Mouse (Mus musculus): ENCODE data around the gene Gm49388. TPM values are rescaled to one million over a fixed set of nuclear protein-coding genes. Genes with fewer than 3 reads are reported as not detected.

Gene Gm49388
- polyA plus RNA-seq, 1 experiment: 1.4 TPM

DNA sequence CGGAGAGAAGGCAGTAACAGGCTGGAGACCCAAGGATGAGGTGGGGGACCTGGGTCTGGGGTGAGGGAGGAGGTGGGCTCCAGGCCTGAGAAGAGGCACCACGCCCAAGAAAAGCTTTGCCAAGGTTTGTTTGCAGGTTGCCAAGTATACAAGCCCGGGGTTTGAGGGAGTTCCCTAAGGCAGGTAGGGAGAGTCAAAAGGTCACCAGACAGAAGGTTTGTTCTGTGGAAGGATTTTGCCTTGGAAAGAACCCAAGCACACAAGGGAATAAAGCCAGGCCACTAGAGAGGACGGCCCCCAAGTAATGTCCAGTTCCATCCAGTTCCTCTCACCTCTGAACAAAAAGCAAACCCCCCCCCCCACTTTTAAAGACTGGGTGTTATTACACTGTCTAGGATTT is 25.8 kb downstream of the Gm49388 start:
- Histone ChIP-seq H3K27me3 (ENCODE audit: control insufficient read depth, insufficient read depth, insufficient read length) (no peaks in the 10 kb centered on the region), H3K79me2 (ENCODE audit: control insufficient read depth, insufficient read depth) (no peaks in the 10 kb centered on the region), H3ac (ENCODE audit: control insufficient read depth, insufficient read length) (no peak overlapping the region), H3K4me3 (no peak overlapping the region), H3K4me2 (ENCODE audit: low read depth) (no peak overlapping the region), H3K36me3 (ENCODE audit: control insufficient read depth, insufficient read depth) (no peaks in the 10 kb centered on the region)
- no peak for TF ChIP-seq MYOD1 (IDR thresholded peaks at IDR 0.05; ENCODE audit: control insufficient read depth in 1 of 3, insufficient read length in 2 of 3, low read depth in 2 of 3)
- no peak for TF ChIP-seq SRF (IDR thresholded peaks at IDR 0.05; ENCODE audit: control insufficient read depth, insufficient read length, low read depth)

DNA sequence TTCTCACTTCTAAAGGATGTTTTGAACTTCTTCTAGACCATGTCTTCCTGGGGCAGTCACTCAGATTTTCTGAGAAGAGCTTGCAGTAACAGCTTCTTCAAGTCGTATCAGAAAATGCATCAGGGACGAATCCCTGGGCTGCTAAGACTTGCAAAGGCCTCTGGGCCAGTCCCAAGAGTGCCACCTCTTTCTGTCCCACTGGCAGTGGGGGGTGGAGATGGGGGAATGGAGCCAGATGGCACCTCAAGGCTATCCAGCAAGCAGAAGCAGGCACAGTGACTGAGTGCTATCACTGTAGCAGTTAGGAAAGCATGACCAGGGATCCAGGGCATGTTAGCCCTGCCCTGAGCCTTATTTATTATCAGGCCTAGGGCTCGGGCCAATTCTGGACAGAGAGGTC is 26.9 kb downstream of the Gm49388 start:
- TF ChIP-seq TCF3 (IDR thresholded peaks at IDR 0.05; ENCODE audit: insufficient read length, low read depth) (no peak), SRF (IDR thresholded peaks at IDR 0.05; ENCODE audit: control insufficient read depth, insufficient read length, low read depth) (no peak), TCF12 (IDR thresholded peaks at IDR 0.05; ENCODE audit: insufficient read depth, poor library complexity, severe bottlenecking) (no peak)
- Histone ChIP-seq H3K27me3 (ENCODE audit: control insufficient read depth, insufficient read depth, insufficient read length) (no peaks in the 10 kb centered on the region), H3K4me3 (no peak overlapping the region), H3ac (ENCODE audit: control insufficient read depth, insufficient read length) (no peak overlapping the region), H3K36me3 (ENCODE audit: control insufficient read depth, insufficient read depth) (no peaks in the 10 kb centered on the region), H3K4me2 (ENCODE audit: low read depth) (no peak overlapping the region), H3K79me2 (ENCODE audit: control insufficient read depth, insufficient read depth) (no peaks in the 10 kb centered on the region)

GRCm38 (mm10) chr7:127813821-127814220 is 28.4 kb downstream of the Gm49388 start:
- H3K79me2 ChIP-seq (ENCODE audit: control insufficient read depth, insufficient read depth): no peaks in the 10 kb centered on the region
- no peak overlapping the region for H3ac ChIP-seq (ENCODE audit: control insufficient read depth, insufficient read length)
- TF ChIP-seq CEBPB (IDR thresholded peaks at IDR 0.05; ENCODE audit: insufficient read depth, poor library complexity, severe bottlenecking) (no peak), REST (IDR thresholded peaks at IDR 0.05; ENCODE audit: insufficient read depth, insufficient read length) (no peak), USF1 (IDR thresholded peaks at IDR 0.05; ENCODE audit: low read depth) (no peak), MYOG (IDR thresholded peaks at IDR 0.05; ENCODE audit: control insufficient read depth in 1 of 3, insufficient read depth in 1 of 3, insufficient read length in 2 of 3, low read depth in 2 of 3) (no peak), SRF (IDR thresholded peaks at IDR 0.05; ENCODE audit: control insufficient read depth, insufficient read length, low read depth) (no peak), MYOD1 (IDR thresholded peaks at IDR 0.05; ENCODE audit: control insufficient read depth in 1 of 3, insufficient read length in 2 of 3, low read depth in 2 of 3) (no peak), MAX (IDR thresholded peaks at IDR 0.05; ENCODE audit: low read depth) (no peak), POLR2A (IDR thresholded peaks at IDR 0.05; ENCODE audit: insufficient read length, low read depth) (no peak), POLR2AphosphoS2 (IDR thresholded peaks at IDR 0.05; ENCODE audit: insufficient read length, low read depth) (no peak), TCF12 (IDR thresholded peaks at IDR 0.05; ENCODE audit: insufficient read depth, poor library complexity, severe bottlenecking) (no peak), TCF3 (IDR thresholded peaks at IDR 0.05; ENCODE audit: insufficient read length, low read depth) (no peak)
- no peaks in the 10 kb centered on the region for H3K36me3 ChIP-seq (ENCODE audit: control insufficient read depth, insufficient read depth)
- H3K4me2 ChIP-seq (ENCODE audit: low read depth): peak overlapping the region; percentile 27
- no peaks in the 10 kb centered on the region for H3K27me3 ChIP-seq (ENCODE audit: control insufficient read depth, insufficient read depth, insufficient read length)
- H3K4me3 ChIP-seq: no peak overlapping the region

DNA sequence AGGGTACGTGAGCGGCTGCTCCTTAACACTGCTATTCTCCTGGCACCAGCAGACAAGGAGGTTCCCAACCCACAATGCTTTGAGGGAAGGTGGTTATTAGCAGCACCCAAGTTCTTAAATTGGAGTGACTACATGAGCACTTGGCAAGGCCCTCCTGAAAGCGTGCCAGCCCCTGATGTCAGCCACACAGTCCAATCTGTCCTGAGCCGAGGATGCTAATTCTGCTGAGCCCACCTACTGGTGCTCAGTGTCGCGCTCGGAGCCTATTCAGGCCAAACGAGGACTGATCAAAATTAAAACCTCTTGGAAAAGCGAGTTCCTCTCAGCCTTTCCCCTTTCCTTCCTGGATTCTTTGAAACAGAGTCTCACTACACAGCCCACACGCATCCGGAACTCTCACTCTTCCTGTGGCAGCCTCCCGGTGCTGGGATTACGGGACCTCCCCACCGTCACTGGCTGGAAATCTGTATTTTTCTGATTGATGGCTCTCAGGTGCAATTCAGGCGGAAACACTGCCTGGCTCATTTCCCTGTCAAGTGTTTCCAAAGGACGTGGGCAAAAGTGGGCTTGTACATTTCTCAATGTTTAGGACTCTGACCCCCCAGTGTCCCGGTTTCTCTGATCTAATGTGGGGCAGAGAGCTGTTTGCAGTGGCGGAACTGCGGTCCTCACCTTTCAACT is 29.0 kb downstream of the Gm49388 start:
- TF ChIP-seq POLR2AphosphoS2 (IDR thresholded peaks at IDR 0.05; ENCODE audit: insufficient read length, low read depth) (no peak), REST (IDR thresholded peaks at IDR 0.05; ENCODE audit: insufficient read depth, insufficient read length) (no peak), E2F4 (IDR thresholded peaks at IDR 0.05; ENCODE audit: insufficient read depth) (no peak), CEBPB (IDR thresholded peaks at IDR 0.05; ENCODE audit: insufficient read depth, poor library complexity, severe bottlenecking) (no peak), MAX (IDR thresholded peaks at IDR 0.05; ENCODE audit: low read depth) (no peak), MYOD1 (IDR thresholded peaks at IDR 0.05; ENCODE audit: control insufficient read depth in 1 of 3, insufficient read length in 2 of 3, low read depth in 2 of 3) (no peak), TCF12 (IDR thresholded peaks at IDR 0.05; ENCODE audit: insufficient read depth, poor library complexity, severe bottlenecking) (no peak), USF1 (IDR thresholded peaks at IDR 0.05; ENCODE audit: low read depth) (no peak), POLR2A (IDR thresholded peaks at IDR 0.05; ENCODE audit: insufficient read length, low read depth) (no peak), TCF3 (IDR thresholded peaks at IDR 0.05; ENCODE audit: insufficient read length, low read depth) (no peak), SRF (IDR thresholded peaks at IDR 0.05; ENCODE audit: control insufficient read depth, insufficient read length, low read depth) (no peak), MYOG (IDR thresholded peaks at IDR 0.05; ENCODE audit: control insufficient read depth in 1 of 3, insufficient read depth in 1 of 3, insufficient read length in 2 of 3, low read depth in 2 of 3) (no peak)
- no peak overlapping the region for H3K4me3 ChIP-seq
- no peaks in the 10 kb centered on the region for H3K36me3 ChIP-seq (ENCODE audit: control insufficient read depth, insufficient read depth)
- H3ac ChIP-seq (ENCODE audit: control insufficient read depth, insufficient read length): no peak overlapping the region
- H3K79me2 ChIP-seq (ENCODE audit: control insufficient read depth, insufficient read depth): no peaks in the 10 kb centered on the region
- H3K27me3 ChIP-seq (ENCODE audit: control insufficient read depth, insufficient read depth, insufficient read length): no peaks in the 10 kb centered on the region
- H3K4me2 ChIP-seq (ENCODE audit: low read depth): peak overlapping the region; percentile 27

GRCm38 (mm10) chr7:127815116-127815665 is 29.8 kb downstream of the Gm49388 start:
- Histone ChIP-seq H3K4me3 (no peak overlapping the region), H3ac (ENCODE audit: control insufficient read depth, insufficient read length) (no peak overlapping the region), H3K79me2 (ENCODE audit: control insufficient read depth, insufficient read depth) (no peaks in the 10 kb centered on the region), H3K36me3 (ENCODE audit: control insufficient read depth, insufficient read depth) (no peaks in the 10 kb centered on the region), H3K4me2 (ENCODE audit: low read depth) (no peak overlapping the region), H3K27me3 (ENCODE audit: control insufficient read depth, insufficient read depth, insufficient read length) (no peaks in the 10 kb centered on the region)
- no peak for TF ChIP-seq TCF3 (IDR thresholded peaks at IDR 0.05; ENCODE audit: insufficient read length, low read depth)
- no peak for TF ChIP-seq MYOG (IDR thresholded peaks at IDR 0.05; ENCODE audit: control insufficient read depth in 1 of 3, insufficient read depth in 1 of 3, insufficient read length in 2 of 3, low read depth in 2 of 3)
- TF ChIP-seq TCF12 (IDR thresholded peaks at IDR 0.05; ENCODE audit: insufficient read depth, poor library complexity, severe bottlenecking): no peak
- no peak for TF ChIP-seq USF1 (IDR thresholded peaks at IDR 0.05; ENCODE audit: low read depth)

All from myocyte (in vitro differentiated cells).